Mouse (Mus musculus) cortical plate, adult 2 months (tissue): ENCODE results near the gene Nisch. TPM values are rescaled to one million over a fixed set of nuclear protein-coding genes. Genes with fewer than 3 reads are reported as not detected.

Experiments
- H3K27ac ChIP-seq: fragments of 200-500 bp; 2 replicates; pipeline ENCODE4 v1.5.1; 2012; ENCODE audit warnings: low read length, control low read depth, inconsistent platforms; ENCODE audit not compliant: insufficient read depth
- H3K4me1 ChIP-seq: fragments of 200-500 bp; 2 replicates; pipeline ENCODE4 v1.6.1; 2011; ENCODE audit warnings: low read length; ENCODE audit not compliant: control insufficient read depth, insufficient read depth
- H3K4me3 ChIP-seq: fragments of 200-500 bp; 2 replicates; pipeline ENCODE4 v1.5.1; 2011; ENCODE audit warnings: mild to moderate bottlenecking, low read length, control low read depth; ENCODE audit not compliant: insufficient read depth
- CTCF ChIP-seq: fragments of 200-500 bp; IDR thresholded peaks from 2 replicates; pipeline ENCODE4 v1.5.1; 2011; ENCODE audit warnings: mild to moderate bottlenecking, control low read depth, low read length; ENCODE audit not compliant: insufficient read depth; ENCODE audit errors: extremely low read depth
- POLR2A ChIP-seq: fragments of 200-500 bp; IDR thresholded peaks from 2 replicates; pipeline ENCODE4 v1.6.1; 2011; ENCODE audit warnings: mild to moderate bottlenecking, low read length, control low read depth; ENCODE audit not compliant: insufficient read depth; ENCODE audit errors: extremely low read depth
- polyA plus RNA-seq: library from polyadenylated mRNA; depleted of rRNA; stranded (reverse); fragments of >200 nt; gene quantifications from 2 replicates; pipeline ENCODE4 v1.2.3, GENCODE M21; 2012; rRNA removed

The Nisch gene
- 293 TPM in 2 replicates for polyA plus RNA-seq

DNA sequence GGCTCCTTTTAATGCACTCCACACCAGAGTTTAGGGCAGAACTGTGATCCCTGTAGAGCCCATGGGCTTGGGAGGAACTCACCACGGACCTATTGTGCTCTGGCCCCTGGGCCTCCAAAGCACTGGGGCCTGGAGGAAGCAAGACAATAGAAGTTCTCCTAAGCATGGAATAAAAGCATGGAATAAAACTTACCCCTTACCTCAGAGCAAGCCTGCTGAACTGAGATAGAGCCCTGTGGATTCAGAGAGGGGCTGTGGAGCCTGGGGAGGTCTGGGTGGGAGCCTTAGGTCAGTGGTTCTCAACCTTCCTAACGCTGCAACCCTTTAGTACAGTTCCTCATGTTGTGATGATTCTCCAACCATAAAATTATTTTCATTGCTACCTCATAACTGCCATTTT lies at the start of gene Nisch:
Nisch (minus strand) TSS at position 101 of the 400 bp plus-strand sequence.
- no peak within 1 kb of the TSS for H3K4me3 ChIP-seq
- no peaks in the 10 kb centered on the region for H3K4me1 ChIP-seq
- H3K27ac ChIP-seq: no peak within 1 kb of the TSS
- TF ChIP-seq POLR2A: no peak
- TF ChIP-seq CTCF: no peak

DNA sequence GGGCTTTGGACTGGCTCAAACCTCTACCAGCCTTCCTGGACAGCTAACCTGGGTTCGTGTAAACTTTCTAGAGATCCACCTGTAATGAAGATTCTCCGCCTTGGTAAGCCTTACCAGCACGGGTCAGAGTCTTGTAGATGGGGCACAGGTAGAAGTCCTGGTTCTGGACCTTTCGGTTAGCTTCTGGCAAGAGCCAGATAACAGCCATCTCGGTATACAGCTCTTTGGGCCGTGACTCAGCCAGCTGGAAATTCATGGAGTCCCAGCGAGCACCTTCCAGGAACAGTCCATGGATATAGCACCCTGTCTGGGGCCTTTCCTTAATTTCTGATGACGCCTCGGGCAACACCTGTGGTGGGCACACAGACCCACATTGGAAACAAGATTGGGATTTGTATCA lies 44.2 kb upstream of the Nisch start:
- Histone ChIP-seq H3K4me1 (no peaks in the 10 kb centered on the region), H3K27ac (no peak overlapping the region), H3K4me3 (no peak overlapping the region)
- TF ChIP-seq POLR2A (no peak), CTCF (no peak)

DNA sequence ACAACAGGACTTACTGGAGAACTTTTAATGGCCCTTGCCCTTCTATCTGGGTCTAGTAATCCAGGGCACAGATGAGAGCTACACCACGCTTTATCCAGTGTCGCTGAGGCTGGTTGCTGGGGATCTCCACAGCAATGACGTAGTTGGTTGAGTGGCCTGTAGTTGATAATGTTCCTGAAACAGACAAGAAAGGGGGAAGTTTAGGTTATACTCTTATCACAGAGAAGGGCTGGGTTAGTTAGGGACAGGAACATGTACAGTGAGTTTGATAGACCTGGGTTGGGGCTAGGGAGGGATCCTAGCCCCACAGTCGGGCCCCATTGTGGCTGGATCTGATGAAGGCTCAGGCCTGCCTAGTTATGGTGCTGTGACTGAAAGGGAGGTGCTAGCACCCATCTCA lies 43.6 kb upstream of the Nisch start:
- Histone ChIP-seq H3K4me3 (no peak overlapping the region), H3K27ac (no peak overlapping the region), H3K4me1 (no peaks in the 10 kb centered on the region)
- no peak for TF ChIP-seq CTCF
- no peak for TF ChIP-seq POLR2A

DNA sequence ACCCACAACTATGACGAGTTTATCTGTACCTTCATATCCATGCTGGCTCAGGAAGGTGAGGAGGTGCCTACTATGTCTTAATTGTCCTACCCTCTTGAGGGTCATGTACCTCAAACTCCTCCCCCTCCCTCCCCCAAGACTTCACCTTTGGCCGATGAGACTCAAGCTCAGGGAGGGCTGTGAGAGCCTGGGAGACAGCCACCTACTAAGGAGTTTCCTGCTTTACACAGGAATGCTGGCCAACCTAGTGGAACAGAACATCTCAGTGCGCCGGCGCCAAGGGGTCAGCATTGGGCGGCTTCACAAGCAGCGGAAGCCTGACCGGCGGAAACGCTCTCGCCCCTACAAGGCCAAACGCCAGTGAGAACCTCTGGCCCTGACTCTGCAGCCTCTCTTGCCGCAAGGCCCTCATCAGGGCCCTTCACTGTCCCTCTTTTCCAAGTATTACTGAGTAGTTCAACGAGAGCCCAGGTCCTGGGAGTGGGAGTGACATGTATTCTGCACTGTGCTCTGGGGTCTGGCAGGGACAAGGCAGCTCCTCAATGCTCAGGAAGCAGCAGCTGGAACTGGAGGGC lies 41.8 kb upstream of the Nisch start:
- Histone ChIP-seq H3K4me3 (no peak overlapping the region), H3K27ac (no peak overlapping the region), H3K4me1 (no peaks in the 10 kb centered on the region)
- no peak for TF ChIP-seq CTCF
- no peak for TF ChIP-seq POLR2A

DNA sequence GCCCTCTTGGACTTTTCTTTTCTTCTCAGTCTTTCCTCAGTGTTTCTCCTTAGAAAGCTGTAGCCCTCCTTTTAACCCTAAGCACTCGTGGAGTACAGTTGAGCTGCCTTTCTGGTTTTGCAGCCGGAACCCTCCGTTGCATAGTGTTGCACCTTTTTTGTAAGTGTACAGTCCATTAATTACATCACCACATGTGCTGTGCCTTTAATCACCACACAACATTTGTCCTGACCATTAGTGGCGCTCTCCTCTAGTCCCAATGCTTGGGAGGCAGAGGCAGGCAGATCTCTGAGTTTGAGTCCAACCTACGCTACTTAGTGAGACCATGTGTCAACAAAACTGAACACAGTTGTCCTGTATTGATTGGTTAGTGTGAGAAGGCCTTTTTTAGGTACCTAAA lies 35.3 kb upstream of the Nisch start:
- TF ChIP-seq CTCF (no peak), POLR2A (no peak)
- H3K27ac ChIP-seq: no peak overlapping the region

DNA sequence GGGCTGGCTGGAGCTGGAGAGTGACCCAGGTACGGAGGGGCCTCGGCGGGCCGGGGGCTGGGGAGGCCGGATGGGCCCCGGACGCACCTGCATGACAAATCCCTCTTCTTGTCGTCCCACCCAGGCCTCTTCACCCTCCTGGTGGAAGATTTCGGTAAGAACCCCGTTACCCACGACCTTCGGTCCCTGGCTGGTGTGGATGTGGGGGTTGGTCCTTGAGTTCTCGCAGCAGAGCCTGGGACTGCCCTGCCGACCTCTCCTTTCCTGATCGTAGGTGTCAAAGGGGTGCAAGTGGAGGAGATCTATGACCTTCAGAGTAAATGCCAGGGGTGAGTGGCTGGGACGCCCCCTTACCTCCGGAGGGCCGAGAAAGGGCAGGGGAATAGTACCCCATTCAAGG lies 34.9 kb upstream of the Nisch start:
- TF ChIP-seq POLR2A: no peak
- TF ChIP-seq CTCF: no peak
- Histone ChIP-seq H3K4me1 (peaks cover 3% of the 10 kb centered on the region), H3K27ac (0 out of 2 replicates have a peak overlapping the region, but pooled peaks have one; percentile 40), H3K4me3 (peak overlapping the region; percentile 98)

More for the DNA sequence above, 35.3 kb upstream of the Nisch start:
- Histone ChIP-seq H3K4me1 (peaks cover 3% of the 10 kb centered on the region), H3K4me3 (peak overlapping the region; percentile 98)

DNA sequence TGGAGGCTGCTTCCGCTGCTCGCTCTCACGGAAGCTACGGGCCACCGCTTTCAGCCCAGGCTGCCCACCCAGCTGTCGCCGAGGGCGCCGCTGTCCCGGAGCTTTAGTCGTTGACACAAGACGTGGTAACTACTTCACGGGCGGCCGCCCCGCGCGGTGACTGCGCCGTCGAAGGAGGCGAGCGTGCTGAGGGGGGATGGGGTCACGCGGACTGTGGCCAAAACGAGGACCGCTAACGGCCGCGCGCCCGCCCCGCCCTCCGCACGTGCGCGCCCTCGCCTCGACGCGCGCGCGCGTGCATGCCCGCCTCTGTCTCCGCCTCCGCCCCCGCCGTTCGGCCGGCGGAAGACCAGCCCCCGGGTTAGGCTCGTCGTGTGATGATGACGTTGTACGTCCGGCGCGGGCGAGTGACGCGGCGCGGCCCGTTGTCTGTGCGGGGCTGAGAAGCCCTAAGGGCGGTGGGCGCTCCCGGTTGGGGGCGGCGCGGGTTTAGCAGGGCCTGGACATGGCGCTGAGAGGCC lies 34.4 kb upstream of the Nisch start, which contains the start of the genes Phf7 and Bap1:
Phf7 (minus strand) TSS at position 234 of the 521 bp plus-strand sequence.
Bap1 (plus strand) TSS at position 367 of the 521 bp plus-strand sequence.
- no peak for TF ChIP-seq CTCF
- TF ChIP-seq POLR2A: peak; percentile 40; the same call in 1 of the 2 replicates
- Histone ChIP-seq H3K4me3 (peak within 1 kb of the TSS; percentile 98), H3K27ac (peak within 1 kb of the TSS; percentile 97), H3K4me1 (peaks cover 3% of the 10 kb centered on the region)

DNA sequence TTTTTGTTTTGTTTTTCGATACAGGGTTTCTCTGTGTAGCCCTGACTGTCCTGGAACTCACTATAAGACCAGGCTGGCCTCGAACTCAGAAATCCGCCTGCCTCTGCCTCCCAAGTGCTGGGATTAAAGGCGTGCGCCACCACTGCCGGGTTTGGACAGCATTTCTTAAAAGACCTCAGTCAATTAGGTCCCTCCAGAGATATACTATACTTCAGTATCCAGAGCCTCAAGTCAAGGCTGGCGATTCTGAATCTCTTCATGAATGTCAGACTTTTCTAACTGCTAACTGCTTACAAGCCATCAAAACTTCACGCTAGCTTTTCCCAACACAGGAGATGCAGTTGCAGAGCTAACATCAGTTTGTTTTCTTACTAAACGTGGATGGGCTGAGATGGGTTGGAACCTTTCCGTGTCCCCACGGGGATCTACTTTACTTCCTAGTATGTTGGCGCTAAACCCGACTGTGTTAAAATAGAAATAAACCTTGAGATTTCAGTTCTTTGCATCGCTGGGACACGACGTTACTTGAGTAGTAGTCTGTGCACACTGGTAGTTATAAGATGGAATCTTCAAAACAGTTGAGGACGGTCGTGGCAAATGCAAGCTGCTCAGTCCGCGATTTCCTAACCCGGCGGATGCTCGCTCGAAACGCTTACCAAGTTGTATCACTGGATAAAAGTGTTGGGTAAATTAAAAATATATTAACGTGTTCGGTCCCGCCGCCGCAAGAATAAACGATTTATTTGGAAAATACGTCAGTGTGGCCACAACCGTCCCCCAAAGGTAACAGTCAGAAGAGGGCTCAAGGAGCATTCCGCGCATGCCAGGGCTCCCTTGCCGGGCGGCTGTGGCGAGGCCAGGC lies 33.7 kb upstream of the Nisch start:
- no peak for TF ChIP-seq POLR2A
- TF ChIP-seq CTCF: no peak
- H3K4me3 ChIP-seq: peak overlapping the region; percentile 98
- peaks cover 3% of the 10 kb centered on the region for H3K4me1 ChIP-seq
- peak overlapping the region; percentile 97 for H3K27ac ChIP-seq

DNA sequence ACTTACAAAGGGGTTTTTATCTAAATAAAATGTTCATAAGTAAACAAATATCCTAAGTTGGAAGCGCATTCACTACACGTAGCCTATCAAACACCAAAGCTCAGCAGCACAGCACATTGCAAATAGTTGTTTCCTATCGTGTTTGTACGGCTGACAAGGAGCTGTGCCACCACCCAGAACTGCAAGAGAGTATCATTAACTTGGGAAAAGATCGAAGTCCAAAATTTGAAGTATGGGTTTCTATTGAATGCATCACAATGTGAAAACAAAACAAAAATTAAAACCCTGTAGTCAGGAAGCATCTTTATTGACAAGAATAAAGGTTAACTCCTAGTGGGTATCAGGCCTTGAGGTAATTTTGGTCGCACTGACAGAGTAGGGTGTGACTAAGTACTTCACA lies 31.6 kb upstream of the Nisch start:
- TF ChIP-seq POLR2A: no peak
- TF ChIP-seq CTCF: no peak
- H3K4me1 ChIP-seq: peaks cover 3% of the 10 kb centered on the region
- no peak overlapping the region for H3K27ac ChIP-seq
- no peak overlapping the region for H3K4me3 ChIP-seq

DNA sequence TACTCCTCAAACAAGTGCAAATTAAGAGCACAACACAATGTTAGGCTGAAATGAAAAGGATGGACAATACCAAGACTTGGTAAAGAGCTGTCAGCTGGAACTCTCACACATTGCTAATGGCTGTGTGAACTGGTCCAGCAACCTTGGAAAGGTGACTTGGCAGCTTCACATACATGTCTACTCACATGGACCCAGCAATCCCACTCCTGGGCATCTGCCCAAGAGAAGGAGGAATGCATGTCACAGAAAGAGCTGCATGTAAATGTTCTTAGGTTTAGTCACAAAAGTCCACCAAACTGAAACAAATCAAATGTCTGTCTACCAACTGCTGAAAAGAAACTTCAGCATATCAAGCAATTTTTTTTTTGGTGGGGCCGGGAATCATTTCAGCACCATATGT lies 29.2 kb upstream of the Nisch start:
- Histone ChIP-seq H3K4me1 (no peaks in the 10 kb centered on the region; the same call in 1 of the 2 replicates), H3K27ac (no peak overlapping the region), H3K4me3 (no peak overlapping the region)
- no peak for TF ChIP-seq POLR2A
- no peak for TF ChIP-seq CTCF
